Mouse (Mus musculus) G1E (cell line): ENCODE measurements around the gene Med15. TPM values are rescaled to one million over a fixed set of nuclear protein-coding genes. Genes with fewer than 3 reads are reported as not detected.

Experiments used
- ATAC-seq: 2 replicates; pipeline ENCODE4 v1.8.0; 2016; ENCODE audit warnings: mild to moderate bottlenecking; ENCODE audit not compliant: insufficient number of reproducible peaks, poor library complexity, low FRiP score, severe bottlenecking; ENCODE audit errors: extremely low read depth
- DNase-seq: peaks from one replicate; pipeline ENCODE4 v3.0.0; 2012; ENCODE audit warnings: low spot score
- H3K27me3 ChIP-seq: 2 replicates; pipeline ENCODE4 v1.6.1; 2012; ENCODE audit warnings: mild to moderate bottlenecking, low read length, inconsistent platforms; ENCODE audit not compliant: insufficient read depth
- H3K36me3 ChIP-seq: replicated peaks from 2 replicates; pipeline ENCODE3; 2012; ENCODE audit warnings: mild to moderate bottlenecking, inconsistent platforms
- H3K4me1 ChIP-seq: 2 replicates; pipeline ENCODE4 v1.6.1; 2012; ENCODE audit warnings: low read depth, low read length, inconsistent platforms, mixed read lengths; ENCODE audit not compliant: insufficient read depth
- H3K4me3 ChIP-seq: 2 replicates; pipeline ENCODE4 v1.5.1; 2012; ENCODE audit warnings: low read depth, mild to moderate bottlenecking, inconsistent platforms, low read length, moderate library complexity, mixed read lengths
- H3K9me3 ChIP-seq: replicated peaks from 2 replicates; pipeline ENCODE4 v1.6.1; 2012; ENCODE audit warnings: inconsistent platforms
- CTCF ChIP-seq: IDR thresholded peaks from 2 replicates; pipeline ENCODE4 v1.5.1; 2012; ENCODE audit warnings: low read depth, low read length, inconsistent platforms, mixed read lengths
- GATA1 ChIP-seq: IDR thresholded peaks from 2 replicates; pipeline ENCODE4 v1.6.1; 2012; ENCODE audit warnings: borderline replicate concordance, low read length, inconsistent platforms, mixed read lengths
- GATA2 ChIP-seq: IDR thresholded peaks from 2 replicates; pipeline ENCODE4 v1.6.1; 2012; ENCODE audit warnings: low read depth, low read length, inconsistent platforms, borderline replicate concordance
- POLR2AphosphoS5 ChIP-seq: IDR thresholded peaks from 2 replicates; pipeline ENCODE4 v1.6.1; 2012; ENCODE audit warnings: low read depth, low read length, inconsistent platforms; ENCODE audit not compliant: insufficient replicate concordance
- TAL1 ChIP-seq: conservative IDR thresholded peaks from 2 replicates; pipeline ENCODE4 v1.6.1; 2012; ENCODE audit warnings: low read depth, low read length, inconsistent platforms, mixed read lengths
- polyA plus RNA-seq: library from polyadenylated mRNA; stranded (reverse); fragments of >175 nt; gene quantifications from 2 replicates; pipeline ENCODE4 v1.2.3, GENCODE M21; 2012
- total RNA-seq, 2 experiments: library from RNA; stranded (forward) in 1 of 2; stranded (reverse) in 1 of 2; fragments of 200-1000 nt in 1 of 2; fragments of >200 nt in 1 of 2; fragmentation: Nextera tagmentation in 1 of 2; gene quantifications; 2 replicates each; pipeline ENCODE4 v1.2.3; 2014 to 2017

The Med15 gene
- total and polyA plus RNA-seq, 3 experiments: 23.4 to 221 (median 80.8) TPM

DNA sequence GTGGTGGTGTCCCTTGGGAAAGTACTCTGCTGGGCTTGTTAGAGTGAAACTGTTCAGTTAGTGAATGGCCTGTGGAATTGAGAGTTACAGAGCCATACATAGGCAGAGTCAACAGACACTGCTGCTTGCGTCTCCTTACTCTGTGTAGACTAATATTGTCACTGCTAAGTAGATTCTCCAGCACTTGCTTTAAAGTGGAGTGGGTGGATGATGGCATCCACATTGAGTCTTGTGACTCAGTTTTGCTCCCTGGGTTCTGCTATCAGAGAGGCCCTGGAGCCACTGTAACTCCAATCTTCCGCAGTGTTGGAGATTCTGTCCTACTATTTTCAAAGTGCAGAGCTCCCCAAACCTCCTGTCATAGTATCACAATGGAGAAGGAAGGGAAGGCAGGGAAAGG, 100.1 kb downstream of the Med15 start:
- Histone ChIP-seq H3K27me3 (no peaks in the 10 kb centered on the region), H3K9me3 (no peaks in the 10 kb centered on the region), H3K4me3 (no peak overlapping the region), H3K4me1 (peaks cover 32% of the 10 kb centered on the region), H3K36me3 (peaks cover 98% of the 10 kb centered on the region)
- no peak for ATAC-seq
- DNase-seq: no peak
- TF ChIP-seq GATA1: no peak
- TF ChIP-seq CTCF: no peak
- no peak for TF ChIP-seq TAL1
- TF ChIP-seq GATA2: no peak
- no peak for TF ChIP-seq POLR2AphosphoS5

DNA sequence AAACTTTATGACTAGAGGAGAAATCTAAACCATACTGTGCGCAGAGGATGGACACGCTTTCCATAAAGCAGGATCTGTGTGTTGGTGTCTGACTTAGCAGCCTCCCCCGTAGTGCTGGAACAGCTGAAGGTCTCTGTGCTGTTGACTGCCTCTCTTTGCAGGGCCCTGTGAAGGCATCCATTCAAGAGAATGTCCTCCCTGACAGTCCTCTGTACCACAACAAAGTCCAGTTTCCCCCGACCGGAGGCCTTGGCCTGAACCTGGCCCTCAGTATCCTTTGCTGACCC, 106.5 kb downstream of the Med15 start:
- Histone ChIP-seq H3K27me3 (no peaks in the 10 kb centered on the region), H3K9me3 (no peaks in the 10 kb centered on the region), H3K36me3 (peaks cover 95% of the 10 kb centered on the region), H3K4me3 (no peak overlapping the region), H3K4me1 (peaks cover 8% of the 10 kb centered on the region; the same call in 1 of the 2 replicates)
- ATAC-seq (no peak), DNase-seq (no peak)
- TF ChIP-seq TAL1 (no peak), POLR2AphosphoS5 (no peak), CTCF (no peak), GATA2 (no peak), GATA1 (no peak)

DNA sequence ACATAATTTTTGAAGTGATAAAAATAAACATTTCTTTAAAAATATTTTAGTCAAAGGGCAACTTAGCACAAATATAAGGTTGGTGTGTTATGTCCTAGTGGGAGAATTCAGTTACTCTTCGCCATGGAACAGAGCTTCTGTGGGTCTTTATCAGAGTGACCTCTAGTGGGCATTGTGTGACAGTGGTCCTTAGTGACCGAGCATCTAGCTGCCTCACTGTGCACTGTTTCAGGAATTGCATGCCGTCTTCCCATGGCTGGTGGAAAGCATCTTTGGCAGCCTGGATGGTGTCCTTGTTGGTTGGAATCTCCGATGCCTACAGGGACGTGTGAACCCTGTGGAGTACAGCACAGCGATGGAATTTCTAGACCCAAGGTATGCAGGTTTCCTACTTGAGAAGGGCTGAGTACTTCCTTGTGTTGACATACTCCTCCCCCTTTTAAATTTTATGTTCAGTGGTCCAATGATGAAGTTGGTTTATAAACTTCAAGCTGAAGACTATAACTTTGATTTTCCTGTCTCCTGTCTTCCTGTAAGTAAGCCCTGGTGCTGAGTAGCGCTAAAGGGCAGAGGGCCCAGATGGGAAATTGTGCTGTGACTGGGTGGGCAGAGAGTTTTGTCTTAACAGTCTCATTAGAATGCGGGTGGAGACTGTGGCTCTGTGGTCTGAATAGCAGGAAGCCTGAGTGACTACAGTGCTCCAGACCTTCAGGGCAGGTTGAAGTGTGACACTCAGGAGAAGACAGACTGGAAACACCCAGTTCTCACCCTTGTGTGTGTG, 107.0 kb downstream of the Med15 start:
- H3K27me3 ChIP-seq: no peaks in the 10 kb centered on the region
- no peak overlapping the region for H3K4me3 ChIP-seq
- ATAC-seq (no peak; the same call in 1 of the 2 replicates), DNase-seq (no peak)
- H3K4me1 ChIP-seq: peaks cover 13% of the 10 kb centered on the region
- no peaks in the 10 kb centered on the region for H3K9me3 ChIP-seq
- H3K36me3 ChIP-seq: peaks cover 94% of the 10 kb centered on the region
- no peak for TF ChIP-seq TAL1
- no peak for TF ChIP-seq POLR2AphosphoS5
- TF ChIP-seq GATA2: no peak
- peak; percentile 41; the same call in 1 of the 2 replicates for TF ChIP-seq CTCF

DNA sequence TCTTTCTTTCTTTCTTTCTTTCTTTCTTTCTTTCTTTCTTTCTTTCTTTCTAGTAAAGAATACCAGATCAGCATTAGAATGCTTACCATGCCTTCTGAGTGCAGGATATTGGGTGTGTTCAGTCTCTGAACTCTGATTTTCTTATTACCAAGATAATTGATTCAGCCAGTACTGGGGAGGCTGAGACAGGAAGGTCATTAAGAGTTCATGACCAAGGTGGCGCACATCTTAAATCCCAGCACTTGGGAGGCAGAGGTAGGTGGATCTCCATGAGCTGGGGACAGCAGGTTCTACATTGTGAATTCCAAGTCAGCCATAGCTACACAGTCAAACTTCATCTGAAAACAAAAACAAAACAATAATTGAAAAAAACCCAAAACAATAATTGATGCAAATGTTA, 110.8 kb downstream of the Med15 start:
- H3K36me3 ChIP-seq: peaks cover 59% of the 10 kb centered on the region

DNA sequence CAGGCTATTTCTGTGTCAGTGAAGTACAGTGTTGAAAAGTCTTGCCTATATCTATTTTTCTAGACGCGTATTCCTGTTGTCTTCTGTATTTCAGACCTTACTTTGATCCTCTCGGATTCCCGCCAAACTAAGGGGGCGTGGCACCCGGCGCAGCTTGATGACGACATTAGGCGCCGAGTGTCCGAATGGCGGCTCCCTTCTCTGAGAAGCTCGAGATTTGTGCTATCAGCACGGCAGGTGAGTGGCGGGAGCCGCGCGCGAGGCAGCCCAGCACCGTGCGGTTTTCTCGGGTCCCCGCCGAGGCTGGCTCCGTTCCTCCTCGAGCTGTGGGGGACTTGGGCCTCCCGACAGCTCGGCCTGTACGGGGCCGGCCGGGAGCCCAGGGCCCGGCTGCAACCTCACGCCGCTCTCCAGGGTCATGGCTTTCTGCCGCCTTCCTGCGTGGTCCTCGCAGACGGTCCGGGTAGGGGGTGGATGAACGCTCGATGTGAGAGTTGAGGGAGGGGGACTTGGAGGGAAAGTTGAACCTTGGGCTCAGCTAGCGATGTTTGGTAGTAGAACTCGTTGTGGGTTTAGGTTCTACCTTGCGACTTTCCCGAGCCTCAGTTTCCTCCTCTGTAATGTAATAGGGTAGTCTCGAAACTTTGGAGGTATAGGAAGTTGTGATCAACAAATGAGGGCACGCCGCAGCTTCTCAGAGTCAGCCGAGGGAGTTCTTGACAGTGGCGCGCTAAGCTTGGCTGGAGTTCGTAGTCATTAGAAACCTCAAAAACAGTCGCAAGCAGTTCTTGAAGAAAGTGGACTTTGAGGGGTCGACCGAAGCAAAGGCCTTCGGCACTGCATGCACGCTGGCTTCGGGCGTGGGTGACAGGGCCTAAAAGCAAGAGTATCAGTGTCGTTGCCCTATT, 113.2 kb downstream of the Med15 start, which contains the start of gene Smpd4:
TSS of gene Smpd4 (plus strand) at position 157 of the 908 bp plus-strand sequence.
- no peaks in the 10 kb centered on the region for H3K27me3 ChIP-seq
- ATAC-seq: no peak

More for the DNA sequence above, 110.8 kb downstream of the Med15 start:
- Histone ChIP-seq H3K9me3 (no peaks in the 10 kb centered on the region), H3K27me3 (no peaks in the 10 kb centered on the region), H3K4me3 (no peak overlapping the region), H3K4me1 (peaks cover 38% of the 10 kb centered on the region)
- TF ChIP-seq POLR2AphosphoS5 (no peak), GATA2 (no peak), TAL1 (no peak), CTCF (no peak), GATA1 (no peak)
- ATAC-seq (no peak), DNase-seq (no peak)

DNA sequence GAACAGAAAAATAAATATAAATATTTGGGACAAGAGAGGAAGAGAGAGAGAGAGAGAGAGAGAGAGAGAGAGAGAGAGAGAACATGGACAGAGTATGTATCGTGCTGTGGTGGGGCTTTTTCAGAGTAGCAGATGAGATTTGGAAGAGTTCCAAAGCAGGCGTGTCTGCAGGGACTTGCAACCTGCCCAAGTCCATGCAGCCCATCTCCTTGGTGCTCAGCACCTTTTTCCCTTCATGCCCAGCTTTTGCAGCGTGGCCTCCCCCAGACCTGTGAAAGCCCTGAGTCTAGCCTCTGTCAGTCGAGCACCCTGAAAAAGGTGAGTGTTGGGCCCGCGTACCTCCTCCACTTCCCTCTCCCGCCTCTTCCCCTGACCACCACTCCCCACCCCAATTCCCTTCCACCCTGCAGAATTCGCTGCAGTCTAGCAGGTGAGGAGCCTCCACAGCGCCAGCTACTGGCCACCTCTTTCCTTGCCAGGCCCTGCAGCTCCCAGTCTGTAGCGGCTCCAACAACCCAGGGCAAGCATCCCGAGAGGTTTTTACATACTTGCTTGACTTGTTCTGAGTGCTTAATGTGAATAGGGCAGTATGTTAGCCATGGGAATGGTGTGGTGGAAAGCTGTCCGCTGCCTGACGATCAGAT, 114.6 kb downstream of the Med15 start:
- no peaks in the 10 kb centered on the region for H3K9me3 ChIP-seq
- H3K4me3 ChIP-seq: no peak overlapping the region
- H3K4me1 ChIP-seq: peaks cover 36% of the 10 kb centered on the region
- no peak for TF ChIP-seq POLR2AphosphoS5
- TF ChIP-seq GATA2: no peak
- TF ChIP-seq CTCF: peak; percentile 74
- TF ChIP-seq GATA1: no peak
- ATAC-seq (no peak), DNase-seq (peak; percentile 45)
- no peaks in the 10 kb centered on the region for H3K27me3 ChIP-seq
- H3K36me3 ChIP-seq: peaks cover 22% of the 10 kb centered on the region

More for the DNA sequence above, 113.2 kb downstream of the Med15 start, which contains the start of gene Smpd4:
- TF ChIP-seq TAL1: no peak
- Histone ChIP-seq H3K36me3 (peaks cover 34% of the 10 kb centered on the region), H3K4me3 (peak within 1 kb of the TSS; percentile 93), H3K9me3 (no peaks in the 10 kb centered on the region), H3K4me1 (peaks cover 36% of the 10 kb centered on the region)
- peak; percentile 73 for DNase-seq
